Mouse (Mus musculus): Measurements from ENCODE around the gene Hoga1.

Hoga1 gene

GRCm38 (mm10) chr19:42022542-42022848, 22.9 kb upstream of the Hoga1 start:
- no peak for DNase-seq

GRCm38 (mm10) chr19:42026158-42026557, 19.3 kb upstream of the Hoga1 start:
- peak; percentile 83 for DNase-seq

- no peak for DNase-seq
Measured at GRCm38 (mm10) chr19:42031112-42031511, 14.3 kb upstream of the Hoga1 start.

GRCm38 (mm10) chr19:42033611-42034010, 11.8 kb upstream of the Hoga1 start:
- no peak for DNase-seq

- no peak for DNase-seq
Measured at GRCm38 (mm10) chr19:42034146-42034775, 11.1 kb upstream of the Hoga1 start.

GRCm38 (mm10) chr19:42034881-42035455, 10.4 kb upstream of the Hoga1 start:
- no peak for DNase-seq

- peak; percentile 95 for DNase-seq
Measured at GRCm38 (mm10) chr19:42035456-42036248, 9.8 kb upstream of the Hoga1 start, which contains the start of gene Ankrd2. Gene Ankrd2 (plus strand): TSS chr19:42036000.

GRCm38 (mm10) chr19:42036357-42036756, 9.1 kb upstream of the Hoga1 start:
- no peak for DNase-seq

GRCm38 (mm10) chr19:42037167-42037702, 8.2 kb upstream of the Hoga1 start:
- no peak for DNase-seq

GRCm38 (mm10) chr19:42038310-42038709, 7.1 kb upstream of the Hoga1 start:
- no peak for DNase-seq

GRCm38 (mm10) chr19:42043988-42044387, 1.4 kb upstream of the Hoga1 start:
- no peak for DNase-seq

GRCm38 (mm10) chr19:42050251-42050650, 4.8 kb downstream of the Hoga1 start:
- no peak for DNase-seq

- DNase-seq, result no peak
Measured at GRCm38 (mm10) chr19:42051351-42051750, 5.9 kb downstream of the Hoga1 start.

- DNase-seq, result no peak
Measured at GRCm38 (mm10) chr19:42051948-42052347, 6.5 kb downstream of the Hoga1 start, which contains the start of gene 4933411K16Rik. Gene 4933411K16Rik (plus strand): TSS chr19:42052248.

GRCm38 (mm10) chr19:42054255-42054654, 8.8 kb downstream of the Hoga1 start:
- DNase-seq, result no peak

GRCm38 (mm10) chr19:42055881-42056280, 10.5 kb downstream of the Hoga1 start:
- no peak for DNase-seq

- no peak for DNase-seq
Measured at GRCm38 (mm10) chr19:42056719-42057409, 11.5 kb downstream of the Hoga1 start.

- no peak for DNase-seq
Measured at GRCm38 (mm10) chr19:42058426-42058825, 13.0 kb downstream of the Hoga1 start.

GRCm38 (mm10) chr19:42061443-42061842, 16.0 kb downstream of the Hoga1 start:
- DNase-seq, result no peak

GRCm38 (mm10) chr19:42068441-42069240, 23.2 kb downstream of the Hoga1 start:
- DNase-seq, result no peak

GRCm38 (mm10) chr19:42069241-42069525, 23.8 kb downstream of the Hoga1 start:
- no peak for DNase-seq

GRCm38 (mm10) chr19:42071221-42071620, 25.8 kb downstream of the Hoga1 start:
- DNase-seq, result no peak

Data from cerebellum, adult 11-12 months (tissue).